ENCODE assay signal across 8 mouse cellular contexts in the genomic region with DNA sequence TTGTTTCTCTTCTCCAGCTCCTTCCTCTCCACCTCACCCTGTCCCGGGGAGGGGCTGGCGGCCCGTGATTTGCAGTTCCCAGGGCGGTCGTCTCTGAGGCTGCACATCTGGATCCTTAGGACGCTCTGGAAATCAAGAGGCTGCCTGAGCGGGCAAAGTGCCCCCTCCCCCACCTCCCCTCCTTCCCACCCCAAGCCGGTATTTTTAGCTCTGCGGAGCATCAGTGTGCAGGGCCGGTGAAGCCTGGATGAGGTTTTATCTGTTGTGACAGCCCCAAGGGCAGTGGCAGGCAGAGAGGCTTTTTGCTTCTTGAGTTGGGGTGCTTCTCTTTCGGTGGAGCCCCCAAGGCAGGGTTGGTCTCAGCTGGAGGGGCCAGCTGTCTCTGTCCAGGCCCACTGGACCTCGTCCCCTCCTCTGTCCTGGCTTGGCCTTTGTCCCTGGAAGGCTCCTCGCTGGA. TPM values are rescaled to one million over a fixed set of nuclear protein-coding genes. Genes with fewer than 3 reads are reported as not detected.
DNase-seq lines count a peak whose midpoint lies in the region; ATAC-seq and TF ChIP-seq lines count a peak whose summit lies in the region.

No protein-coding gene starts in this region.

- no peaks in the 10 kb centered on the region for H3K36me3 ChIP-seq in intestine, embryonic 16.5 days (ENCODE audit: control insufficient read depth, insufficient read depth, low read length)
- H3K36me3 ChIP-seq in midbrain, embryonic 13.5 days, result no peaks in the 10 kb centered on the region

- no peaks in the 10 kb centered on the region for H3K27me3 ChIP-seq in intestine, embryonic 16.5 days (replicated peaks; ENCODE audit: control insufficient read depth, insufficient read depth, low read length)
- H3K27me3 ChIP-seq in midbrain, embryonic 13.5 days, result no peaks in the 10 kb centered on the region

- 7% methylated on average over 13 of the region's 13 CpGs for WGBS in intestine, embryonic 16.5 days
- WGBS in midbrain, embryonic 13.5 days, result under 1% methylated on average over 13 of the region's 13 CpGs

- no peak overlapping the region for H3K4me2 ChIP-seq in intestine, embryonic 16.5 days (ENCODE audit: low read depth, low read length)
- peak overlapping the region; percentile 29 for H3K4me2 ChIP-seq in midbrain, embryonic 13.5 days (replicated peaks)

- no peak for TF ChIP-seq POLR2A in cortical plate, adult 2 months (IDR thresholded peaks at IDR 0.05; ENCODE audit: extremely low read depth, insufficient read depth, low read length)

- peaks cover 17% of the 10 kb centered on the region for H3K4me1 ChIP-seq in cortical plate, adult 2 months (ENCODE audit: control insufficient read depth, insufficient read depth, low read length)
- peaks cover 26% of the 10 kb centered on the region for H3K4me1 ChIP-seq in intestine, embryonic 16.5 days (ENCODE audit: control insufficient read depth, insufficient read depth, low read length)
- peaks cover 94% of the 10 kb centered on the region for H3K4me1 ChIP-seq in midbrain, embryonic 13.5 days (replicated peaks)

- no peak for TF ChIP-seq CTCF in cortical plate, adult 2 months (IDR thresholded peaks at IDR 0.05; ENCODE audit: extremely low read depth, insufficient read depth, low read length)

- H3K27ac ChIP-seq in cortical plate, adult 2 months (ENCODE audit: insufficient read depth, low read length), result peak overlapping the region; percentile 43; the same call in 1 of the 2 replicates
- H3K27ac ChIP-seq in intestine, embryonic 16.5 days (ENCODE audit: low read length), result peak overlapping the region; percentile 92
- peak overlapping the region; percentile 97 for H3K27ac ChIP-seq in midbrain, embryonic 13.5 days

- peak; percentile 61 for DNase-seq in ES-CJ7 (ENCODE audit: low read depth, low spot score)
- peak; percentile 56 to 63 for DNase-seq in heart, adult 18-20 months
- DNase-seq in layer of hippocampus, postnatal 25 days (ENCODE audit: extremely low spot score in 1 of 2, low spot score in 1 of 2), result no peak
- DNase-seq in right cerebral cortex, postnatal 14 days, result no peak

- H3K4me3 ChIP-seq in cortical plate, adult 2 months (ENCODE audit: insufficient read depth, low read length), result no peak overlapping the region
- H3K4me3 ChIP-seq in intestine, embryonic 16.5 days (ENCODE audit: low read length), result no peak overlapping the region
- no peak overlapping the region for H3K4me3 ChIP-seq in midbrain, embryonic 13.5 days (replicated peaks)

- H3K9ac ChIP-seq in intestine, embryonic 16.5 days (ENCODE audit: low read depth, low read length), result peak overlapping the region; percentile 47
- peak overlapping the region; percentile 53 for H3K9ac ChIP-seq in midbrain, embryonic 13.5 days (replicated peaks)

- peak; percentile 74 for ATAC-seq in intestine, embryonic 16.5 days
- peak; percentile 38 for ATAC-seq in midbrain, embryonic 13.5 days
- no peak for ATAC-seq in megakaryocyte-erythroid progenitor cell, adult 5-6 weeks (replicated peaks; ENCODE audit: low FRiP score, low TSS enrichment, poor library complexity, severe bottlenecking)

- H3K9me3 ChIP-seq in intestine, embryonic 16.5 days (ENCODE audit: control insufficient read depth, low read length), result no peaks in the 10 kb centered on the region
- H3K9me3 ChIP-seq in midbrain, embryonic 13.5 days, result no peaks in the 10 kb centered on the region

RNA-seq across cellular contexts. Expression of a gene that starts 57.8 kb away (rescaled TPM):
- polyA plus RNA-seq in cortical plate, adult 2 months (2012; rRNA removed), result 5.3 and 6.4 TPM in 2 replicates
- total RNA-seq in heart, adult 18-20 months (2021), result 1 to 10 TPM in 1 of 2 experiments, under 1 TPM in 1; 0.57 to 1.2 TPM
- polyA plus RNA-seq in intestine, embryonic 16.5 days (2015; fragmentation: Nextera tagmentation; extraction: Ambion mirVana), result 0.58 and 0.99 TPM in 2 replicates
- 0.27 and 0.43 TPM in 2 replicates for polyA plus RNA-seq in midbrain, embryonic 13.5 days (2015; fragmentation: Nextera tagmentation; extraction: Ambion mirVana)
- total RNA-seq in layer of hippocampus, postnatal 25 days (2021), result 10 to 100 TPM in 1 of 2 experiments, 1 to 10 TPM in 1; 3.0 to 10.3 TPM
- 2.7 TPM in 1 of 2 replicates, not detected in the other for total RNA-seq in megakaryocyte-erythroid progenitor cell, adult 5-6 weeks (2014; fragmentation: Nextera tagmentation)
- total RNA-seq in megakaryocyte-erythroid progenitor cell, adult 5-6 weeks (2017), result 1.0 TPM in 1 of 2 replicates, not detected in the other

Comparison
In these comparisons a context has a peak if more than half of its experiments do, and no peak if none do; other contexts are left out.
1. DNase-seq: peak in ES-CJ7 (single experiment) and heart, adult 18-20 months (2 of 2); none in layer of hippocampus, postnatal 25 days (0 of 2) and right cerebral cortex, postnatal 14 days (single experiment).
2. H3K27ac ChIP-seq: peak in every context shown above with its lines; median percentile 97 in midbrain, embryonic 13.5 days; 92 in intestine, embryonic 16.5 days; 43 in cortical plate, adult 2 months.